Mouse (Mus musculus) forebrain, postnatal 0 days (tissue): ENCODE results near the gene Rfx6. TPM values are rescaled to one million over a fixed set of nuclear protein-coding genes. Genes with fewer than 3 reads are reported as not detected.
A peak's percentile ranks its signal among the peaks of the same experiment; 100 is the strongest.

Source experiments
- ATAC-seq: fragments of 200-750 bp; cut with Nextera tagmentation; 2 replicates; pipeline ENCODE4 v1.8.0; 2017; ENCODE audit warnings: mild to moderate bottlenecking, moderate library complexity
- DNase-seq: peaks from one replicate; pipeline ENCODE4 v3.0.0-alpha.2; 2015
- H3K27ac ChIP-seq: fragments of 300-500 bp; sonication (generic); 2 replicates; pipeline ENCODE4 v1.5.1; 2014; ENCODE audit warnings: low read depth, mild to moderate bottlenecking, antibody characterized with exemption, low read length, moderate library complexity, mixed read lengths
- H3K27me3 ChIP-seq: fragments of 300-500 bp; sonication (generic); 2 replicates; pipeline ENCODE4 v1.6.1; 2014; ENCODE audit warnings: mild to moderate bottlenecking, low read length, mixed read lengths; ENCODE audit not compliant: insufficient read depth
- H3K36me3 ChIP-seq: fragments of 300-500 bp; sonication (generic); 2 replicates; pipeline ENCODE4 v1.6.1; 2014; ENCODE audit warnings: mild to moderate bottlenecking, moderate library complexity; ENCODE audit not compliant: insufficient read depth
- H3K4me1 ChIP-seq: fragments of 300-500 bp; sonication (generic); 2 replicates; pipeline ENCODE4 v1.6.1; 2014; ENCODE audit warnings: antibody characterized with exemption; ENCODE audit not compliant: insufficient read depth
- H3K4me2 ChIP-seq: fragments of 300-500 bp; sonication (generic); 2 replicates; pipeline ENCODE4 v1.6.1; 2014; ENCODE audit warnings: low read depth, mild to moderate bottlenecking, moderate library complexity
- H3K4me3 ChIP-seq: fragments of 300-500 bp; sonication (generic); 2 replicates; pipeline ENCODE4 v1.5.1; 2014; ENCODE audit warnings: low read depth, low read length, mixed read lengths
- H3K9ac ChIP-seq: fragments of 300-500 bp; sonication (generic); 2 replicates; pipeline ENCODE4 v1.6.1; 2014; ENCODE audit warnings: mild to moderate bottlenecking
- H3K9me3 ChIP-seq: fragments of 300-500 bp; sonication (generic); 2 replicates; pipeline ENCODE4 v1.6.1; 2016; ENCODE audit warnings: low read length
- CTCF ChIP-seq: sonication (generic); IDR thresholded peaks from 2 replicates; pipeline ENCODE4 v1.5.1; 2016; ENCODE audit warnings: antibody characterized with exemption, control low read depth, low read depth
- WGBS: fragments of 180-500 bp; shearing (Covaris S2); extraction: QIAGEN DNeasy Blood & Tissue Kit; methylation state at CpG from one replicate; pipeline ENCODE4 v1.1.7; 2014; 5-methylcytosine and 5-hydroxymethylcytosine counted together
- polyA plus RNA-seq: library from polyadenylated mRNA; unstranded; fragments of >200 nt; fragmentation: Nextera tagmentation; extraction: Ambion mirVana; gene quantifications from 2 replicates; pipeline ENCODE4 v1.2.1, GENCODE M21; 2015
- total RNA-seq: library from RNA; depleted of rRNA; stranded (reverse); fragments of >200 nt; gene quantifications from 2 replicates; pipeline ENCODE4 v1.2.3, GENCODE M21; 2014

The Rfx6 gene
- total and polyA plus RNA-seq, 2 experiments from 2014 or later, result 0.19 TPM; not detected in 1

- peaks cover 9% of the 10 kb centered on the region; the same call in 1 of the 2 replicates for H3K27me3 ChIP-seq
- DNase-seq (no peak), ATAC-seq (no peak)
- H3K4me1 ChIP-seq, result no peaks in the 10 kb centered on the region
- no peak for TF ChIP-seq CTCF
- H3K4me2 ChIP-seq, result no peak overlapping the region
- no peaks in the 10 kb centered on the region for H3K36me3 ChIP-seq
- 64% methylated on average over 1 of the region's 1 CpGs for WGBS
- no peak overlapping the region for H3K9ac ChIP-seq
- H3K9me3 ChIP-seq, result no peaks in the 10 kb centered on the region
- no peak overlapping the region for H3K27ac ChIP-seq
- no peak overlapping the region for H3K4me3 ChIP-seq
Observed at GRCm38 (mm10) chr10:51672082-51672779, 5.3 kb upstream of the Rfx6 start.

DNA sequence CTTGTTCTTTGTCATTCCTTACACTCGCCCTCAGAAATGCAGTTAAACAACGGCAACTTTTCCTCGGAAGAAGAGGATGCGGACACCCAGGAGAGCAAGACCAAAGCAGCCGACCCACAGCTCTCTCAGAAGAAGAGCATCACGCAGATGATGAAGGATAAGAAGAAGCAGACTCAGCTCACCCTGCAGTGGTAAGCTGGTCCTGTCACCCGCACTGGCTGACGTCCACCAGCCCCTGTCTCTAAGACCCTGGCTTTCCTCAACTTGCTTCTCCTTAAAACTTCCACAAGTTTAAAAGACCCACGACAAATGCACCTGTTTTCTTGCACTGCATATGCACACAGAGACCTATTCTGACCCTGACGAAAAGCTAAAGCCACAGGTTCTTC, 689 bp downstream of the Rfx6 start:
- no peak for TF ChIP-seq CTCF
- Histone ChIP-seq H3K27ac (no peak overlapping the region), H3K36me3 (no peaks in the 10 kb centered on the region), H3K4me3 (peak overlapping the region; percentile 48), H3K27me3 (peaks cover 22% of the 10 kb centered on the region), H3K4me1 (peaks cover 4% of the 10 kb centered on the region), H3K9ac (peak overlapping the region; percentile 41; the same call in 1 of the 2 replicates), H3K9me3 (no peaks in the 10 kb centered on the region), H3K4me2 (peak overlapping the region; percentile 97)
- 0 out of 2 replicates have a peak, but pooled peaks have one; percentile 20 for ATAC-seq
- DNase-seq, result peak; percentile 2
- WGBS, result 5% methylated on average over 10 of the region's 10 CpGs

- no peak overlapping the region for H3K4me2 ChIP-seq
- no peaks in the 10 kb centered on the region for H3K9me3 ChIP-seq
- H3K4me1 ChIP-seq, result no peaks in the 10 kb centered on the region
- H3K36me3 ChIP-seq, result no peaks in the 10 kb centered on the region
- WGBS, result 71% methylated on average over 3 of the region's 3 CpGs
- no peak overlapping the region for H3K9ac ChIP-seq
- no peak overlapping the region for H3K4me3 ChIP-seq
- TF ChIP-seq CTCF, result no peak
- ATAC-seq (no peak), DNase-seq (no peak)
- no peak overlapping the region for H3K27ac ChIP-seq
- no peaks in the 10 kb centered on the region for H3K27me3 ChIP-seq
Observed at GRCm38 (mm10) chr10:51720904-51721303, 43.3 kb downstream of the Rfx6 start.

DNA sequence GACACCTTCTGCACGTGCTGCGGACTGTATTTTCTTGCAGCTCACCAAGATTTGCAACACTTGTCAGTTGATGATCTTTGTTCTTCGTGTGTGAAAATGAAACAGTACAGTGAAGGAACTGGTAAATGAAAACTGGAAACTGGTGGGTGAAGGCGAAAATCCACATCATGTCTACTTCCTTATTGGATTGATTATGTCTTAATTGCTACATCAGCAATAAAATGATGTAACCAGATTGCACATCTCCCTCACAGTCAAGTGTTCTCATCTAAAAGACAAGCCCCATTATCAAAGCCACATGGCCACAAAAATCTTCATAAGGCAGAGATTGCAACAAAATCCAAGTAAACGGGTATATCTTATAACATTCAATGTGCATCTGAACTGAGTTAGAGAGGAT, 83.9 kb downstream of the Rfx6 start:
- Histone ChIP-seq H3K4me3 (no peak overlapping the region), H3K9me3 (no peaks in the 10 kb centered on the region), H3K4me2 (no peak overlapping the region), H3K27ac (no peak overlapping the region), H3K27me3 (no peaks in the 10 kb centered on the region), H3K4me1 (no peaks in the 10 kb centered on the region), H3K9ac (no peak overlapping the region), H3K36me3 (no peaks in the 10 kb centered on the region)
- no peak for TF ChIP-seq CTCF
- 85% methylated on average over 5 of the region's 5 CpGs for WGBS
- ATAC-seq (no peak), DNase-seq (no peak)

GRCm38 (mm10) chr10:51763241-51763640, 85.7 kb downstream of the Rfx6 start:
- 99% methylated on average over 2 of the region's 2 CpGs for WGBS
- ATAC-seq, result no peak
- TF ChIP-seq CTCF, result no peak

GRCm38 (mm10) chr10:51768445-51768844, 90.9 kb downstream of the Rfx6 start:
- Histone ChIP-seq H3K9me3 (no peaks in the 10 kb centered on the region), H3K9ac (no peak overlapping the region), H3K36me3 (no peaks in the 10 kb centered on the region), H3K4me3 (no peak overlapping the region), H3K27ac (no peak overlapping the region), H3K4me1 (no peaks in the 10 kb centered on the region), H3K27me3 (no peaks in the 10 kb centered on the region), H3K4me2 (no peak overlapping the region)
- TF ChIP-seq CTCF, result no peak
- DNase-seq, result no peak
- ATAC-seq, result no peak
- WGBS, result 58% methylated on average over 5 of the region's 5 CpGs

More at GRCm38 (mm10) chr10:51763241-51763640, 85.7 kb downstream of the Rfx6 start:
- Histone ChIP-seq H3K9me3 (no peaks in the 10 kb centered on the region), H3K36me3 (no peaks in the 10 kb centered on the region), H3K4me2 (no peak overlapping the region), H3K4me1 (no peaks in the 10 kb centered on the region), H3K4me3 (no peak overlapping the region), H3K27me3 (no peaks in the 10 kb centered on the region), H3K9ac (no peak overlapping the region), H3K27ac (no peak overlapping the region)
- no peak for DNase-seq

GRCm38 (mm10) chr10:51769252-51769651, 91.7 kb downstream of the Rfx6 start:
- DNase-seq (no peak), ATAC-seq (no peak)
- Histone ChIP-seq H3K4me3 (no peak overlapping the region), H3K27me3 (no peaks in the 10 kb centered on the region), H3K27ac (no peak overlapping the region), H3K9me3 (no peaks in the 10 kb centered on the region), H3K9ac (no peak overlapping the region), H3K4me2 (no peak overlapping the region), H3K36me3 (no peaks in the 10 kb centered on the region), H3K4me1 (no peaks in the 10 kb centered on the region)
- TF ChIP-seq CTCF, result no peak
- 79% methylated on average over 7 of the region's 7 CpGs for WGBS
